Mouse (Mus musculus) brain, embryonic 18.5 days (tissue): ENCODE measurements around the gene Plch2.
"Not testable (repeated sequence)": the region's sequence is repeated elsewhere in the genome, so short reads cannot be mapped to it uniquely, and the experiment has no call there.

ENCODE experiments used
- DNase-seq: peaks from one replicate; pipeline ENCODE4 v3.0.0-alpha.2; 2012; ENCODE audit warnings: low read depth, low spot score

Gene Plch2

DNA sequence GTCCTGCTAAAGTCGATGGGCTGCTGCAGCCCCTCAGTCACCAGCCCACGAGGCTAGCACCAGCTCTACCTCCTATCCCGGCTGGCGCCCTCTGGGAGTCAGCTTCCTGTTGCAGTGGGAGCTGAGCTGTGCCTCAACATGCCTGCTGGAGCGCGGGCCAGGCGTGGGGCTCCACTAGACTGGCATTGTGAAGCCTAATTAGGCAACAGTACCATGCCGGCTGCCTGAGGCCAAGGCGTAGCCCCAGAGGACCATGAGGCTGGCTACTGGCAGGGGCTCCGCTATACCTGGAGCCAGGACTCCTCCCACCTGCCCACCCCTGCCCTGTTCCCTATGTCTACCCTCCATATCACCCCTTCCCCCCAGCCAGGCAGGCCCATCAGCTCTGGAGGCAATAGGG, at the start of gene Plch2:
Plch2 (minus strand) TSS at position 61 of the 400 bp plus-strand sequence.
- DNase-seq: no peak

DNA sequence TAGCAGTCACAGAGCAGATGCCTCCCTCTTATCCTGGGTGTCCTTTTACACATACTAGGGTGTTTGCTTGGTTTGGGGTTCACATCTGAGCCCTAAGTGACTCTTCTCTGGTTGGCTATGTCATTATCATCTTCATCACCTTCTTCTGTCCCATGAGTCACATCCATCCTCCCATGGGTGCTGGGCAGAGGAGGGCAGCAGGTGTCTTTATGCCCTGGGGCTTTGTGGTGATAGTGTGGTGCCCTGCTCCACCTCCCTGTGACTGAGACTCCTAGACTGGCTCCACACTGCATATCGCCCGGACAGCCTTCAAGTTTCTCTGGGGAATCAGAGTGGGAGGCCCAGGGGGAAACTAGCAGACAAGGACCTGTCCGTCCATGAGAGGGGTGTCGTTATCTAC, 42.0 kb upstream of the Plch2 start:
- DNase-seq: no peak

DNA sequence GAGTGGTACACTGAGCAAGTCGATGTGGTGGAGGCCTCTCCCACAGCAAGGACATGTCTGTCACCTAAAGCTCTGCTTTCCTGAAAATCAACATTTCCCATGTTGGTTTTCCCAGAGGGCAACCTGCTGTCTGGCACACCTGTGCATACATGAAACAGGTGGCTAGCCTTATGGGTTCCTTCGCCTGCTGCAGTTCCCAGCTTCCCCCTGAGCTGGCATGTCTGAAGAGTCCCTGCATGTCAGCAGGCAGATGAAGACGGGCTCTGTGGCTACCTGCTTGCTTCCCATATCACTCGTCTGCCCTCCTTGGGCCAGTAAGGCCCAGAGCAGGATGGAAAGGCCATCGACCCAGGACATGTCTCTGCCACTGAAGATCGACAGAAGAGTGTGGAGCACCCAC, 40.9 kb upstream of the Plch2 start:
- DNase-seq: no peak

DNA sequence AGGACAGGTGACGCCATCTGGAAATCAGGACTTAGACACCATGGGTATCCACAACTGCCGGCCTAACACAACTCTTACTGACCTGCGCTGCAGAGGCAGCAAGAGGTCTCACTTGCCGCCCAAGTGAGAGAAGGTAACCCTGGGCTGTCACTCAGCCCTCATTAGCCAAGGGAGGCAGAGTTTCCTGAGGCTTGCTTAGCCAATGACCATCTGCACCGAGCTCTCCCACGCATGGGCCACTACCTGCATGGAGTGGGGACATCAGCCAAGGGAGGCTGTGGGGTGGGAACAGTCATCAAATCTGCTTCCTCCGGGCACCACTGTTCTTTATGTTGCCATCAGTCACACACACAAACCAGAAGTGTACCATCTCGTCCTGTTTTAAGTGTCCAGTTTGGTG, 39.4 kb upstream of the Plch2 start:
- no peak for DNase-seq

DNA sequence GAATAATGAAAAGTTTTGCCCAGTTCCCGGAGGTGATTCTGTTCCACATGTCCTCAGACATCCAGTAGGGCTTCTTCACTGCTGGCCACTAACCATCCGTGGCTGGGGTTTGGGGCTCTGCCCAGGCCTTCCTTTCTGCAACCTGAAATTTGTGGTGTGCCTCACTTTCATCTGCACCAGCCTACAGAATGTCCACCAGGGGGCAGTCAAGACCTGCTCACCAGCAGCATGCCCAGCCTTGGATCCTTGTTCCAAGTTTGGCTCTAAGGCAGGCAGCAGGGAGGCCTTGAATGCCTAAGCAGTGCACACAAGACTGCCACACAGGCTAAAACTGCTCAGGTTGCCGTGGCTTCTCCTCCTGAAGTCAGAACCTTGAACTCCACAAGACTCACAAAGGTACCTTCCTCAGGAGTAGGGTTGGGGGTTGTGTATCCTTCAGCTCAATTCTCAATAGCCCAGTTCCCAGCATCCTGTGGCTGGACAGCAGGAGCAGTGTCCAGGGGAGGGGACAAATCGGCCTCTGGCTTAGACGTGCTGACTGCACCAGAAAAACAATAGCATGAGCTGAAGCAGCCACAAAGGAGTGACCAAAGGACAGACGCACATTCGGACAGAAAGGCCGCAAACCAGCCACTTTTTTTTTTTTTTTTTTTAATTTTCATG, 38.8 kb upstream of the Plch2 start:
- DNase-seq: peak; percentile 79

DNA sequence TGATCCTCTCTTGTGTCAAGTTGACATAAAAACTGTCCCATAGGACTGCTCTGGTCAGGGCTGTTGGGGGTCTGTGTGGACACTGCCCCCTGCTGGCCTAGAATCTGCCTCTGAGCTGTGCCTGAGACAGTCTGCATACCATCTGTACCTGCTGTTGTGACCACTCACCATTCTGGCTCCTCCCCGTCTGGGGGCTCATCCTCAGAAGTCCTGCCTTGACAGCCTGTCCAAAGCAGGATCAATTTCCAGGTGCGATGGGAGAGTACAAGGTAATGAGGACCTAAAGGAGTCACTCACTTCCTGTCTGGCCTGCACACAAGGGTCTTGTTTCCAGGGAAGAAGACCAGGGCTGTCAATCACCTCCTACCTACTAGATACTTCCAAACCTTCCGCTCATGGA, 38.0 kb upstream of the Plch2 start:
- DNase-seq: no peak

DNA sequence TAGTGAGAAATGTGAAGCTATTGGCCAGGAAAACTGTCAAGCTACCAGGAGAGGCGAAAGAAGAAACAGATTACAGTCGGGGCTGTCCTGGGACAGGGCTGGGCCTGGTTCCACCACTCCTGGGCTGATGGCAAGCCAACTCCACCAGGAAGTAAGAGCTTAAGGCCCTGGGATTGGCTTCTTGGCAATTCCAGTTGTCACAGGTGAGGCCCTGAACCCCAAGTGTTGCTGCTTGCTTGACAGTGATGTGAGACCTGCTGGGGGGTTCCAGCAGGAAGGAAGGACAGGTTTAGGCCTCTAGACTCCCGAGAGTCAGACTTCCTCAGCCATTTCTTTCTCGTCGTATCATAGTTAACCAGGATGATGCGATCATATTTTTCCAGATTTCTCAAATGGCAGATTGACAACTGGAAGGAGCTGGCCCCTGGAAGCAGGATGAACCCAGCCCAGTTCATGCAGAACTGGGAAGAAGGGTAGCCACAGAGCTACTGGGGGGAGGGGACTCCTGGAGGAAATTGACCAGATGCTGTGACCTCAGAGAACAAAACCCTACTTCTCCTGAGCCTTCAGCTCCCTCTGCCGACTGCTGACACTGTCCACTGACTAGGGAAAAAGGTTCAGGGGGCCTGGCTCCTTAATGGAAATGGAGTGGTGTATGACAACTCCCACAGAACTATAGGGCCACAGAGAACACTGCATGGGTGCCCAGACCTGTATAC, 37.0 kb upstream of the Plch2 start:
- DNase-seq: no peak

DNA sequence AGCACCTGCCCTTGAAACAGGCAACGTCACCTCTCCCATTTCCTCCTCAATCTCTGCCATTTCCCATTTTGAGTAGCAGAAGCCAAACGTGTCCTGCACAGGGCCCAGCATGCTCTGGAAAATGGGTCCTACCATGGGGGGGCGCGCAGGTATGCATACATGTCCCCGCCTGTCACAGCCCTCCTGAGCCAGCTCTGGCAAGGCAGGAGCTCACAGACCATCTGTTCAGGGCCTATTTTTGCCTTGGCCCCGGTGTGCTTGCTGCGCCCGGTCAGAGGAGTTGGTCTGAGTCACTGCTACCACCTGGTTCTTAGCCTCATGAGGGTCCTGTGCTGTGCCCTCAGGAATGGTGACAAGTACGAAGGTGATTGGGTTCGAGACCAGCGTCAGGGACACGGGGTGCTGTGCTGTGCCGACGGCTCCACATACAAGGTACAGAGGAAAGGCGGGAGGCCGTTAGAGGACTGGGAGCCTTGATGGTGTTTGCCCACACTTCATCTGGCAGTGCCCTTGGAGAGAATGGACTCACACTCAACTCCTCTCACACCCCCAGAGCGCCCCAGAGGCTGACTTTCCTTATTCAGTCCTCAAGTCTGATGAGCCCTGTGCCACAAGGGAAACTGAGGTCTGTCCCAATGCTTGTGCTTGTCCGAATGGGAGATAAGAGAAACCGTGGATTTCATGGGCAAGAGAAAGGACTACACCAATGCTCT, 36.3 kb upstream of the Plch2 start:
- no peak for DNase-seq

DNA sequence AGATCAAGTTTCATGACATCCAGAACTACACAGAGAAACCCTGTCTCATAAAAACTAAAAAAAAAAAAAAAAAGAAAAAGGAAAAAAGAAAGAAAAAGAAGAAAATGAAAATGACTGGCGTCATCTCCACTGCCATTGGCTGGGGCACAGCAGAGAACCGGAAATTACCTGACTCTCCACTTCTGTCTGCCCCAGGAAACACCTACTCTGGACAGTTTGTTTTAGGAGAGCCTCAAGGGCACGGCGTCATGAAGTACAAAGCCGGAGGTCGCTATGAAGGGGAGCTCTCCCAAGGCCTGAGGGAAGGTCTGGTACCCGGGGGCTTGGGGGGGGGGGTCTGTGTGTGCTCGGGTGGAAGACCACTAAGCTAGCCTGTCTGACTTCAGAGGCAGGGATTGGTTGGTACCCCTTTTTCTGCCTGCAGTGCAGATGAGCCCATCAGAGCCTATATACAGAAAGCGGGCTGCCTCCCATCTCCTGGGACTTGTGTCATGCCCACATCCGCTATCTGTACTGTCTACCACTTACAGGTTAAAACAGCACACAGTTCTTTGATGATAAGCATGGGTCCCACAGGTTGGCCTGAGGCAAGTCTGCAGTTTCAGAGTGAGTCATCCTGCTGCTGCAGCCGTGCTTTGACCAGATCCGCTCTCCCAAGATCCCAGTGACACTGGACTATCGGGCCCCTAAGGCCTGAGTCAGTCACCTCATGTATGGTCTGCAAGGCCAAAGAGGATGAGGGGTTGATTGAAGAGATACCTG, 34.3 kb upstream of the Plch2 start:
- DNase-seq: no peak

DNA sequence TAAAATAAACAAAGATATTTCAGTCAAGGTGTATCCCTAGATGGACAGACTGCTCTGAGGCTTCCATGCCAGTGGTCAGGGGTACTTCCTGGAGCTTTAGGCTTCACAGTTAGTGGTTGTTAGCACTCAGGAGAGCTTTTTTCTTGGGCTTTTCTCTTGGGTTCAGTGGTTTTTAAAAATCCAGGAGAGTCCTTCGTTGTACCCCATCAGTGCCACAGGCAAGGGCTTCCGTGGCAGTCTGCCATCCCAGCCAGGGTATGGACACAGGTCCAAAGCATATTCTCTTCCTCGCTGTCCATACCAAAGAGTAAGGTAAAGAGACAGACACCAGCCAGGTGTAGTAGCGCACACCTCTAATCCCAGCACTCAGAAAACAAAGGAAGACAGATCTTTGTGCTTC, 33.6 kb upstream of the Plch2 start:
- no peak for DNase-seq

DNA sequence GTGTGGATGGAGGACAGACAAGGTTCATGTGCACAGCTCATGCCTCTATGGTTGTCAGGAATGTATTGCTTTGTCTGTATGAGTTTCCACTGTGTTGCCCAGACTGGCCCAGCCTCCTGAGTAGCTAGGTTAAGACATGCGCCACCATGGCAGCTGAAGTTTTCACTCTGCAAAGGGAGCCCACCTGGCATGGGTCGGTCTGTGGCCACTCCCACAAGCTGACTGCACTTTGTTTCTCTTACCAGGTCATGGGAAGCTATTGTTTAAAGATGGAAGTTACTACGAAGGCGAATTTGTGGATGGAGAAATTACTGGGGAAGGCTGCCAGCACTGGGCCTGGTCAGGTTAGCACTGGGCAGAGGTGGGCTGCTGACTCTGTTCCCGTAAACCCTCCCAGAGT, 32.7 kb upstream of the Plch2 start:
- no peak for DNase-seq

DNA sequence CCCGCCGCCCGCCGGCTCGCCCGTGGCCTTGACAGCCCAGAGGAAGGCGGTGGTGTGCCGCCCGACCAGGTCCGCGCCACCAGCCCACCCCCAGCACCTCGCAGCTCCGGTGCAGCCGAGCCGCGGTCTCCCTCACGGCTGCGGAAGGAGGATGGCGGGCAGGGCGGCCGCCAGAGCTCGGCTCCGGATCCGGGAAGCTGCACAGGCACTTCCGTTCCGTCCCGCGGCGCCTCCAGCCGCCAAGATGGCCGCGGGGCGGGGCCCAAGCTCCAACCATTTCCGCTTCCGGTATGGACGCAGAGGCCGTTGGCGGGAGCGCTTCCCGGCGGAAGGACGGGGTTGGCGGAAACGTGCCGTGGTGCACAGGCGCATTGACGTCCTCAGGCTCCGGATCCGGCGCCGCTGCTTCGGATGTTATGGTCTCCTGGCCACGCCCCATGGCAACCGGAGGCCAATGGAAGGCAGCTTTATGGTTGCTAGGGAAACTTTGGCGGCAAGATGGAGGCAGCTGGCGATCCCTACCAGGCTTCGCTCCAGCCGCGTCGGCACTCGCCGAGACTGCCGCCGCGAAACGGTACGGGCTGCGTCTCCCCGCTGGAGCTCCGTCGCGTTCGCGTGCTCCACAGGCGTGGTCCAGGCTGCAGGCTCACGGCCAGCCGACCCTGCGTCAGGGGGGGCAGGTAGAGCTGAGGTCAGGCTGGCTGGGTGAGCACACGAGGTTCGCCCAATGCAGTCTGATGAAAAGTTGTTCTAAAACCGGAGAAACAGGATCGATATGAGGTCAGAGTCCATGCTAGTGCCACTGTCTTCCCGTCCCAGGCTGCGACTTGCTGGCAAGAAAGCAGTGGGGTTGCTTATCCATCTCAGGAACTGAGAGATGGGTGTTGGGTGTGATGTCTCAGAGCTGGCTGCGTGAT, 29.8 kb upstream of the Plch2 start, which contains the start of the genes Rer1 and Morn1:
Rer1 (minus strand) TSS at position 275 of the 917 bp plus-strand sequence.
Morn1 (plus strand) TSS at position 470 of the 917 bp plus-strand sequence.
- DNase-seq: peak; percentile 99

DNA sequence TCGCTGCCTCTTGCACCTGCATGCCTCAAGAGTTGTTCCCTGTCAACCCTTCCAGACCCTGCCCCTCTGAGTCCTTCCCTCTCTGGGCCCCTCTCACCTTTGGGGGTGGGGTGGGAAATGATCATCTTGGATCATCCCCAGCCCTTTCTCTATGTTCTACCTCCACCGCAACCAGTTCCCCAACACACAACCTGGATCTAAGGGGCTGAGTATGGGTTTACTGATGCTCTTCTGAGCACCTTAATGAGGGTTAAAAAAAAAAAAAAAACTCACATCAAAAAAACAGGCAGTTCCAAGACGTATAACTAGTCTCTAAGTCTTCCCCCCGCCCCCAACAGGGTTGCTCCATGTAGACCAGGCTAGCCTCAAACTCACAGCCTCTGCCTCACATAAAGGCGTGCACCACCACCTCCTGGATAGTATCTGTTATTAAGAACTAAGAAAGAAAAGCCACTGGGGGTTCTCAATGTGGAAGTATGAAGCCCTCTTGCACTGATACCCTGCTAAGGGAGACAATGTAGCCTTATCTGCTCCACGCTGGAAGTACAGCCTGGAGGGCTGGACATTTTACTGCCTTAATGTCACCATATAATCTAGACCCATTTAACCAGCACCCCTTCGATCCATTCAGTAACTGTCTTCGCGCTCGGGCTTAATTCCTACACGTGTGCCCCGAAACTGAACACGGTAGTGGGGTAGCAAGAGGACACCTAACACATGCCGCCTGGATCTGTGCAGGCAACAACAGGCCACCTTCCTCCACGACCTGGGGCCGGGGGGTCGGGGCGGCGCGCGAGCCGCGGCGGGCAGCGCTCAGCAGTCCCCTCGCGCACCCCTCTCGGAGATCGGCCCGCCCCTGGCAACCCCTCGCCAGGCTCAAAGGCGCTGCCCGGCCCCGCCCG, 28.9 kb upstream of the Plch2 start:
- DNase-seq: no peak

DNA sequence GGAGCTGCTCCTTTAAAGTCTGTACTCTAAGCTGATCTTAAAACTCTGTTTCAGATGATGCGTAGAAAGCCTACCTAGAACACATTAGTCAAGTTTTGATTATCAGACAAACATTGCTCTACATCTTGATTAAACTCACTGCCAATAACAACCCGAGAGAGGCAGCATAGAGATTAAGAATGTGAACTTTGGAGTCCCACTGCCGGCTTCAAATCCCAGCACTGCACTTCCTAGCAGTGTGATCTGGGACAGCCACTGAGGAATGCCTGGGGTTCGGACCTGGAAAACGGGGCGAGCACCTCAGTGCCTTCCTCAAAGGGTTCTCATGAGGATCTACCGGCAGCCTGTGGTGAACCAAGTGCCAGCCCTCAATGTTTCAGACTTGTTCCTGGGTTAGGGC, 27.8 kb upstream of the Plch2 start:
- DNase-seq: no peak

DNA sequence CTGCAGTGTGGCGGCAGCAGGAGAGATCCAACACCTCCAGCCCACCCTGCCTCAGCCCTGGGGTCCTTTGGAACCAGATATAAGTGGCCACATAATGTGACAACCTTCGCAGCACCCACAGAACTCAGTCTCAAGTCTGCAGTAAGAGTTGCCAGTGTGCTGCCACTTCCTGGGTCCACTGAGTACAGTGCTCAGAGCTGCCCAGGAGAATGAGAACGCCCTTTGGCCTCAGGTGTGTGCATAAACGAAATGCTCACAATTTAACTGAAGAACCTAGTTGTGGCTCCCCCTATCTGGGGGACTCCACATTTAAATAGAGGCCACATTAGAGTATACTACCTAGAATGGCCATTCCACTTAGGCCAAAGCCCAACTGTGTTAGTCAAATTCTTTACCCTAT, 27.0 kb upstream of the Plch2 start:
- no peak for DNase-seq

DNA sequence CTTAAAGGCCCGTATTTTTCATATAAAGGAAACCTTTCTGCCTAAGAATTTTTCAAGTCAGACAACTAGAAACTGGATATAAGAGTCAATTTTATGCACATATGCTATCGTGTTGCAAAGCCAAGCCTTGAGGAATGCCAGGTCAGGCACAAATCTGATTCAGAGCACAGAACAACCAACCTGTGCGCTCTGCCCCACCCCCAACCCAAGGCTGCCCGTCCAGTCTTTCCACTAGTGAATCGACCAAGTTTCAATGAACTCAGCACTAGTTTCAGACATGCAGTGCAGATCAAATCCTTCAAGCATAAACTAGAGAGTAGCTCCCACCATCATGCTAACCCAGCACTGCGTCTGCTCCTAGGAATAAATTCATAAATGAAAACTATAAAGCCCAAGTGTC, 23.1 kb upstream of the Plch2 start:
- no peak for DNase-seq

DNA sequence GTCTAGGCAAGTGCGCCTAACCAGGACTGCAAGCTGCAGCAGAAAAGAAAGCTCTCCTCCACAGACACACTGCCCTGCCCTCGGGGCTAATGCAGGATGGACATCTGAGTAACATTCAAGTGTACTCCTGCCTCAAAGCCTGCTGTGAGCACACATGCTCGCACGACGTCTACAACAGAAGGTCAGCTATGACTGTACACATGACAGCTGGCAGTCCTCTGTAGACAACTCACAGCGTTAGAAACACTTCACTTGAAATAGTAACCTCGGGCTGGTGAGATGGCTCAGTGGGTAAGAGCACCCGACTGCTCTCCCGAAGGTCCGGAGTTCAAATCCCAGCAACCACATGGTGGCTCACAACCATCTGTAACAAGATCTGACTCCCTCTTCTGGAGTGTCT, 22.2 kb upstream of the Plch2 start:
- DNase-seq: not testable (repeated sequence)

DNA sequence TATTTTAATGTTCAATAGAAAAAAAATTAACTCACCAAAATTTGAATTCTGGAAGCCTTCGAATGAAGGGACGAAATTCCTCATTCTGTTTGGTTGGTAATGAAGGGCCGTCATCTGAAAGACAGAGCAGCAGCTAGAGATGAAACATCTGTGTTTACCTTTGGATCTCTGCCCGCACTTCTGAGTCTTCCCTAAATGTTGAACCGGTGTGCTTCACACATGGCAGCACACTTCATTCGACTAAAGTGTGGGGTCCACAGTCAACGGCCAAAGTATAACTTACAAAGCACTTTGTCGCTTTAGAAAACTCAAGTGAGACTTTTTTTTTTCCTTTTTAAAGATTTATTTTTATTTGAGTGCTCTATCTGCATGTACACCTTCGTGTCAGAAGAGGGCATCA, 20.1 kb upstream of the Plch2 start:
- DNase-seq: no peak

DNA sequence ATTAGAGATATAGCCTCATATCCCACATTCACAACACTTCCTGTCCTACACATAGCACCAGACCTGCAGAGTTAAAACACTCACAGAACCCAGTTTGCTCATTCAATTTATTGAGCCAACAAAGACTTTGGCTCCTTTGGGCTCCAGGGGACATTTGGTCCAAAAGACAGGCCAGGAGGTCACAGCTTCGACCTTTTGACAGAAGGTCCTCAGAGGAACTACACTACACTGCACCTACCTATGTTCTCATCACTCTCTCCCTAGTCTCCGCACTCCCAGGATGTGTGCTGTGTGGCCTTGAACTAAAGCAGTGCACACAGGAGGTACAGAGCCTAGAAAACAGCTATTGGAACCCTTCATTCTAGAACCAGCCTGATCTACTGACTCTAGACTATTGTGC, 19.2 kb upstream of the Plch2 start:
- DNase-seq: no peak

DNA sequence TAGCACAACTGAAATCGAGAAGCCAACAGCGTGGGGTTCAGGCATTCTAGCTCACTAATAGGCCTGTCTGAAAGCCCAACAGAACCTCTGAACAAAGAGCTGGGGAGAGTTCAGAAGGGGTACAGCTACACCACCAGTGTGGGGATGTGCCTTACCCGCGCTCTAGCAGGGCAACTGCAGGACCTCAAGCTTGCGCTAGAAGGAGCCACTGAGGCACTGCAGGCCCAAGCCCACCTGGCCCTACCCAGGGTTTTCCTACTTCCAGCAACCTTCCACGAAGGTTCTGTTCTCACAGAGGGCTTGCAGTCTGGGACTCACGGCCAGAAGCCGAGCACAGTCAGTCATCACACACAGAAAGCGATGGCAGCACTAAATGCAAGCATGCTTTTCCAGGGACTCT, 18.6 kb upstream of the Plch2 start:
- DNase-seq: no peak
